Mouse (Mus musculus): ENCODE results near the gene Zzef1.

DNA sequence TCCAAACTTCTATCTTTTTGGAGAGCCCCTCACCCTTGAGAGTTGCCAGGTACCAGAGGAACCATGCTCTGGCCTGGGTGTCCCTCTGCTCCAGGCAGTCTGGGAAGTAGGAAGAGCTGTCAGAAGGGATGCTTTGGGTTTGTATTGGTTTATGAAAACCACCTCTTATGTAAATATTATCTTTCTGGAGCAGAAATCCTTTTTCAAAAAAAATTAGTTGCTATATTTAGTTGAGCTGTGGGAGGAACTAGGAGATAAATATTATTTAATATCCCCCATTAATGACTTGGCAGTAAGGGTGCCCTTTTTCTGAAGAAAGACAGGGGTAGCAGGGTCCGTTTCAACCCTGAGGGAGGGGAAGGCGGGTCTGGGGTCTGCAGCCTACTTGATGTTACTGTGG is 166.4 kb downstream of the Zzef1 start:
- no peak for TF ChIP-seq POLR2A (IDR thresholded peaks at IDR 0.05; ENCODE audit: insufficient read depth, low read length)
- no peak for TF ChIP-seq CTCF (IDR thresholded peaks at IDR 0.05; ENCODE audit: low read depth, low read length)
